Mouse (Mus musculus): Measurements from ENCODE around the gene Cav2. TPM values are rescaled to one million over a fixed set of nuclear protein-coding genes. Genes with fewer than 3 reads are reported as not detected.

Gene Cav2
- total and polyA plus RNA-seq, 3 experiments: 0.08 TPM; not detected in 2

DNA sequence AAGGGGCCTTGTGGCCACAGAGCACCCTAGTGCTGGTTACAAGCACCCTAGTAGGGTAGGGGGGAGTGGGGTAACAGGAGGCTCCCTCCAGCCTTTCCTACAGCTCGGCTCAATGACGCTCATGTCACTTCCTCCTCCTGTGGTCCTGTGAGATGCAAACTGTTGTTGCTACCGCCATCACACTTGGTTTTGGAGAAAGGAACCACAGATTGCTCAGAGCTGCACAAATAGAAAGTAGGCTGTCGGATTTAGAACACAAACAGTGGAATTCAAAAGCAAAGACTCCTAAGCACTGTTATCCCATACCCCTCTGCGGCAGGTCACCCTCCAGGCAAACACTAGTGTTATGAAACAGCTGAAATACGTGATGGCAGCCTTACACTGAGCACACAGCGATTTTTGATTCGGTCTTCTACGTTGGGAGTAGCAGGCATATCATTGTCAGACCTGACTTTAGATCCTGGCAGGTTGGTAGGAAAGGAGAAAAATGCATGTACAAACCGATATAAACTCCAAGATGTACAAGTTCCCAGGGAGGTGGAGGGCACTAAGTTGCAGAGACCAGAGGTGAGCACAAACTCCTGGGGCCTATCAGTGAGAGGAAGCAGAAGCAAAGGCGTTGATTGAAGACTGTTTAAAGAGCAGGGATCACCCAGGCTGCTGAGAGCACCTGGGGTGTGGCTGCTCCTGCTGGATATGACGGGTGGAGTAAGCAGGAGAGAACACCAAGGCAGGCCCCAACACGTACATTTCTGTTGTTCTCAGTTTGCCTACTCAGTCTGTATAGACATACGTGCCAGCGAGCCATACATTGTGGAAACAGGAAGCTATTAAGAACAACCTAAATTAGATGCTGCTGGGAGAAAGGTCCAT is 35.5 kb downstream of the Cav2 start:
- Histone ChIP-seq H3K4me2 (ENCODE audit: insufficient read depth, low read depth, poor library complexity, severe bottlenecking) (no peak overlapping the region), H3K27me3 (replicated peaks) (no peaks in the 10 kb centered on the region), H3K4me3 (replicated peaks in 1 of 3; ENCODE audit: low read depth in 2 of 3, low read length in 2 of 3, poor library complexity in 1 of 3) (no peak overlapping the region), H3K4me1 (ENCODE audit: control insufficient read depth in 1 of 2, insufficient read depth in 2 of 2) (no peaks in the 10 kb centered on the region), H3K36me3 (replicated peaks in 1 of 2; ENCODE audit: control insufficient read depth in 1 of 2, insufficient read depth in 1 of 2, low read length in 1 of 2) (no peaks in the 10 kb centered on the region), H3K9me3 (replicated peaks; ENCODE audit: low read length) (no peaks in the 10 kb centered on the region), H3K27ac (ENCODE audit: insufficient read depth, low read depth) (no peak overlapping the region), H3K9ac (ENCODE audit: insufficient read depth, low read depth) (no peak overlapping the region), H3K79me2 (replicated peaks; ENCODE audit: control insufficient read depth, extremely low read depth, insufficient read depth, poor library complexity, severe bottlenecking) (no peaks in the 10 kb centered on the region)
- DNase-seq (ENCODE audit: extremely low read depth): no peak
- TF ChIP-seq KAT2A (IDR thresholded peaks at IDR 0.05; ENCODE audit: insufficient replicate concordance, low read length) (no peak), JUN (IDR thresholded peaks at IDR 0.05; ENCODE audit: insufficient read depth, low read depth, low read length) (no peak), PAX5 (IDR thresholded peaks at IDR 0.05; ENCODE audit: low read length) (no peak), BHLHE40 (IDR thresholded peaks at IDR 0.05; ENCODE audit: low read depth, low read length) (no peak), MYC (IDR thresholded peaks at IDR 0.05; ENCODE audit: low read depth, low read length) (no peak), USF1 (IDR thresholded peaks at IDR 0.05; ENCODE audit: low read depth, low read length) (no peak), CTCF (conservative IDR thresholded peaks at IDR 0.05 in 1 of 2, IDR thresholded peaks at IDR 0.05 in 1 of 2; ENCODE audit: low read depth in 2 of 2, low read length in 2 of 2) (no peak)
- dilution Hi-C loops (cut with MboI; ENCODE audit: extremely low pct_ligation_motif_present, extremely low pct_unique_long_range_greater_than_20kb, low sequenced_read_pairs): no loop called here
- in situ Hi-C loops (cut with MboI; ENCODE audit: low pct_ligation_motif_present, low pct_unique_long_range_greater_than_20kb, low sequenced_read_pairs): no loop called here

DNA sequence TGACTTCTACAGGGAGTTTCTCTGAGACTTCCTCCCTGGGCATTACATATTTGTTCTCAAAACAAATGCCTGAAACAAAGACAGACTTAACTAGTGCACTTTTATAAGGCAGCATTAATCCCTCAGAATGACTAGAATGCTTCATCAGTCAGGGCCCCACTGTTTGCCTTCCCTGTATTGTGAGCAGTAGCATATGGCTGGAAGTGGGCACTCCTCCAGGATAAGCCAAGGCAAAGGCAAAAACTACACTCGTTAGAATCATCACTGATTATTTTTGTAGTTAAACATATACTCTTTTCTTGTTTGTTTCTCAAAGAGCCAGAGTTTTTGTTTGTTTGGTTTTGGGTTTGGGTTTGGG is 36.2 kb downstream of the Cav2 start:
- no peak for DNase-seq (ENCODE audit: extremely low read depth)
- no peak for TF ChIP-seq RCOR1 (conservative IDR thresholded peaks at IDR 0.05; ENCODE audit: low read depth, low read length)
- TF ChIP-seq BHLHE40 (IDR thresholded peaks at IDR 0.05; ENCODE audit: low read depth, low read length): no peak
- TF ChIP-seq ZC3H11A (IDR thresholded peaks at IDR 0.05; ENCODE audit: low read depth, low read length): no peak
- TF ChIP-seq EP300 (IDR thresholded peaks at IDR 0.05; ENCODE audit: low read length): no peak
- no peak for TF ChIP-seq POLR2A (IDR thresholded peaks at IDR 0.05; ENCODE audit: low read depth, low read length)
- no peak for TF ChIP-seq NRF1 (IDR thresholded peaks at IDR 0.05; ENCODE audit: low read depth, low read length)
- TF ChIP-seq KAT2A (IDR thresholded peaks at IDR 0.05; ENCODE audit: insufficient replicate concordance, low read length): no peak
- no peak for TF ChIP-seq ETS1 (conservative IDR thresholded peaks at IDR 0.05; ENCODE audit: low read depth, low read length)
- no peak for TF ChIP-seq E2F4 (IDR thresholded peaks at IDR 0.05; ENCODE audit: insufficient replicate concordance, low read depth, low read length)
- no peak for TF ChIP-seq JUN (IDR thresholded peaks at IDR 0.05; ENCODE audit: insufficient read depth, low read depth, low read length)
- no peak for TF ChIP-seq CHD1 (IDR thresholded peaks at IDR 0.05; ENCODE audit: low read depth, low read length)
- no peak for TF ChIP-seq TCF12 (IDR thresholded peaks at IDR 0.05; ENCODE audit: low read depth, low read length)
- no peak for TF ChIP-seq MAX (IDR thresholded peaks at IDR 0.05; ENCODE audit: low read length)
- no peak for TF ChIP-seq POLR2AphosphoS2 (IDR thresholded peaks at IDR 0.05; ENCODE audit: low read depth, low read length)
- no peak for TF ChIP-seq UBTF (IDR thresholded peaks at IDR 0.05; ENCODE audit: low read depth, low read length)
- TF ChIP-seq MYC (IDR thresholded peaks at IDR 0.05; ENCODE audit: low read depth, low read length): no peak
- TF ChIP-seq USF1 (IDR thresholded peaks at IDR 0.05; ENCODE audit: low read depth, low read length): no peak
- no peak for TF ChIP-seq CTCF (conservative IDR thresholded peaks at IDR 0.05 in 1 of 2, IDR thresholded peaks at IDR 0.05 in 1 of 2; ENCODE audit: low read depth in 2 of 2, low read length in 2 of 2)

More for the DNA sequence above, 36.2 kb downstream of the Cav2 start:
- H3K9me3 ChIP-seq (replicated peaks; ENCODE audit: low read length): no peaks in the 10 kb centered on the region
- no peak overlapping the region for H3K27ac ChIP-seq (ENCODE audit: insufficient read depth, low read depth)
- no peaks in the 10 kb centered on the region for H3K4me1 ChIP-seq (ENCODE audit: control insufficient read depth in 1 of 2, insufficient read depth in 2 of 2)
- H3K79me2 ChIP-seq (replicated peaks; ENCODE audit: control insufficient read depth, extremely low read depth, insufficient read depth, poor library complexity, severe bottlenecking): no peaks in the 10 kb centered on the region
- H3K4me2 ChIP-seq (ENCODE audit: insufficient read depth, low read depth, poor library complexity, severe bottlenecking): no peak overlapping the region
- in situ Hi-C loops (cut with MboI; ENCODE audit: low pct_ligation_motif_present, low pct_unique_long_range_greater_than_20kb, low sequenced_read_pairs) (no loop called here), dilution Hi-C loops (cut with MboI; ENCODE audit: extremely low pct_ligation_motif_present, extremely low pct_unique_long_range_greater_than_20kb, low sequenced_read_pairs) (no loop called here)
- no peak overlapping the region for H3K9ac ChIP-seq (ENCODE audit: insufficient read depth, low read depth)
- no peaks in the 10 kb centered on the region for H3K36me3 ChIP-seq (replicated peaks in 1 of 2; ENCODE audit: control insufficient read depth in 1 of 2, insufficient read depth in 1 of 2, low read length in 1 of 2)
- no peaks in the 10 kb centered on the region for H3K27me3 ChIP-seq (replicated peaks)
- H3K4me3 ChIP-seq (replicated peaks in 1 of 3; ENCODE audit: low read depth in 2 of 3, low read length in 2 of 3, poor library complexity in 1 of 3): no peak overlapping the region
